Mouse (Mus musculus) heart, postnatal 25 days (tissue): Measurements from ENCODE around the gene Arhgef3. TPM values are rescaled to one million over a fixed set of nuclear protein-coding genes. Genes with fewer than 3 reads are reported as not detected.
"Not testable (repeated sequence)": the region's sequence is repeated elsewhere in the genome, so short reads cannot be mapped to it uniquely, and the experiment has no call there.

Experiments
- DNase-seq: peaks from one replicate; pipeline ENCODE4 v3.0.0; 2022; ENCODE audit warnings: low spot score
- intact Hi-C: fragments of 180-260 bp; cut with DNase I; formaldehyde crosslinking; loops from one replicate; pipeline ENCODE4 v1.15.1; 2025
- total RNA-seq, 2 experiments: library from RNA; stranded (reverse); gene quantifications; 2 replicates each; pipeline ENCODE4 v1.2.3; 2021

Arhgef3 gene
- total RNA-seq, 2 experiments from 2014 or later: 29.0 to 34.1 TPM

GRCm38 (mm10) chr14:27242769-27243168 lies 128.1 kb downstream of the Arhgef3 start:
- no peak for DNase-seq
- intact Hi-C loops: loop anchor here (5.0 kb wide), 1 partner anchor 90 kb away; no protein-coding TSS in a partner anchor

GRCm38 (mm10) chr14:27243585-27243984 lies 128.9 kb downstream of the Arhgef3 start:
- intact Hi-C loops: loop anchor here (5.0 kb wide), 1 partner anchor 89 kb away; no protein-coding TSS in a partner anchor
- DNase-seq: no peak

- intact Hi-C loops: loop anchor here (5.0 kb wide), 1 partner anchor 87 kb away; no protein-coding TSS in a partner anchor
- no peak for DNase-seq
These were observed 130.2 kb downstream of the Arhgef3 start for GRCm38 (mm10) chr14:27244898-27245297.

- intact Hi-C loops: no loop called here
- DNase-seq: no peak
These were observed 131.7 kb downstream of the Arhgef3 start for GRCm38 (mm10) chr14:27246424-27246823.

GRCm38 (mm10) chr14:27246948-27247347 lies 132.2 kb downstream of the Arhgef3 start:
- intact Hi-C loops, DNase-seq: not testable (repeated sequence)

GRCm38 (mm10) chr14:27249121-27249520 lies 134.4 kb downstream of the Arhgef3 start:
- DNase-seq: no peak
- intact Hi-C loops: no loop called here

GRCm38 (mm10) chr14:27250281-27250789 lies 135.6 kb downstream of the Arhgef3 start:
- intact Hi-C loops: no loop called here
- DNase-seq: no peak

- DNase-seq: no peak
- intact Hi-C loops: no loop called here
These were observed 138.7 kb downstream of the Arhgef3 start for GRCm38 (mm10) chr14:27253391-27253790.

GRCm38 (mm10) chr14:27262349-27262748 lies 147.7 kb downstream of the Arhgef3 start:
- intact Hi-C loops: no loop called here
- DNase-seq: no peak

GRCm38 (mm10) chr14:27266601-27267000 lies 151.9 kb downstream of the Arhgef3 start:
- DNase-seq: no peak
- intact Hi-C loops: no loop called here

- intact Hi-C loops: no loop called here
- DNase-seq: no peak
These were observed 153.4 kb downstream of the Arhgef3 start for GRCm38 (mm10) chr14:27268137-27268536.

GRCm38 (mm10) chr14:27268986-27269700 lies 154.4 kb downstream of the Arhgef3 start:
- DNase-seq: no peak
- intact Hi-C loops: no loop called here

- DNase-seq: no peak
- intact Hi-C loops: loop anchor here (5.0 kb wide), 1 partner anchor 63 kb away; no protein-coding TSS in a partner anchor
These were observed 155.1 kb downstream of the Arhgef3 start for GRCm38 (mm10) chr14:27269836-27270235.

- intact Hi-C loops: loop anchor here (5.0 kb wide), 1 partner anchor 63 kb away; no protein-coding TSS in a partner anchor
- no peak for DNase-seq
These were observed 155.8 kb downstream of the Arhgef3 start for GRCm38 (mm10) chr14:27270466-27270865.

GRCm38 (mm10) chr14:27271371-27272071 lies 156.8 kb downstream of the Arhgef3 start:
- no peak for DNase-seq
- intact Hi-C loops: loop anchor here (5.0 kb wide), 1 partner anchor 64 kb away; no protein-coding TSS in a partner anchor

GRCm38 (mm10) chr14:27272072-27272834 lies 157.6 kb downstream of the Arhgef3 start:
- DNase-seq: no peak
- intact Hi-C loops: loop anchor here (5.0 kb wide), 1 partner anchor 65 kb away; no protein-coding TSS in a partner anchor

- DNase-seq: no peak
- intact Hi-C loops: loop anchor here (5.0 kb wide), 1 partner anchor 65 kb away; no protein-coding TSS in a partner anchor
These were observed 158.1 kb downstream of the Arhgef3 start for GRCm38 (mm10) chr14:27272835-27273138.

GRCm38 (mm10) chr14:27273169-27273568 lies 158.5 kb downstream of the Arhgef3 start:
- intact Hi-C loops: loop anchor here (5.0 kb wide), 1 partner anchor 66 kb away; no protein-coding TSS in a partner anchor

GRCm38 (mm10) chr14:27277259-27277658 lies 162.6 kb downstream of the Arhgef3 start:
- intact Hi-C loops: no loop called here
- DNase-seq: no peak

More at GRCm38 (mm10) chr14:27273169-27273568, 158.5 kb downstream of the Arhgef3 start:
- DNase-seq: no peak
